Mouse (Mus musculus) erythroblast, adult 5-6 weeks (primary cell): ENCODE measurements around the gene Slc16a6. TPM values are rescaled to one million over a fixed set of nuclear protein-coding genes. Genes with fewer than 3 reads are reported as not detected.

Experiments
- ATAC-seq: replicated peaks from 2 replicates; pipeline ENCODE4 v1.8.0; 2016; ENCODE audit warnings: moderate number of reproducible peaks, mild to moderate bottlenecking, moderate TSS enrichment, inconsistent platforms; ENCODE audit not compliant: poor library complexity, low FRiP score, severe bottlenecking
- total RNA-seq, 2 experiments: library from RNA; stranded (forward) in 1 of 2; stranded (reverse) in 1 of 2; fragments of 150-400 nt in 1 of 2; fragments of 200-764, 138-1000 nt in 1 of 2; gene quantifications; 2 replicates each; pipeline versions ENCODE4 v1.2.3 to v1.2.4; 2015 to 2017; ENCODE audit warnings: low replicate concordance in 2 of 2

Slc16a6 gene
- total RNA-seq, 2 experiments from 2014 or later = 65.1 to 98.4 TPM

GRCm38 (mm10) chr11:109420567-109420962 lies 52.8 kb downstream of the Slc16a6 start:
- no peak for ATAC-seq

GRCm38 (mm10) chr11:109419961-109420566 lies 53.3 kb downstream of the Slc16a6 start:
- ATAC-seq = no peak

- ATAC-seq = no peak
Observed at GRCm38 (mm10) chr11:109419461-109419860, 53.9 kb downstream of the Slc16a6 start.

GRCm38 (mm10) chr11:109417472-109418040 lies 55.8 kb downstream of the Slc16a6 start:
- no peak for ATAC-seq

GRCm38 (mm10) chr11:109416709-109417420 lies 56.5 kb downstream of the Slc16a6 start:
- no peak for ATAC-seq

- ATAC-seq = no peak
Observed at GRCm38 (mm10) chr11:109414802-109415201, 58.6 kb downstream of the Slc16a6 start.

GRCm38 (mm10) chr11:109413617-109414016 lies 59.8 kb downstream of the Slc16a6 start, which contains the start of gene 9930022D16Rik:
Gene 9930022D16Rik, plus strand, starts transcription at chr11:109413917.
- ATAC-seq = no peak

GRCm38 (mm10) chr11:109410197-109410980 lies 63.0 kb downstream of the Slc16a6 start:
- no peak for ATAC-seq

GRCm38 (mm10) chr11:109406431-109406830 lies 67.0 kb downstream of the Slc16a6 start:
- no peak for ATAC-seq

Other genes starting within 250 kb of the Slc16a6 start
- gene Rgs9, start 175.5 kb downstream of the Slc16a6 start, total RNA-seq (2015; ENCODE audit: low replicate concordance) = 2.1 TPM in 1 of 2 replicates, not detected in the other
- gene Rgs9, start 175.5 kb downstream of the Slc16a6 start, total RNA-seq (2017; ENCODE audit: low replicate concordance) = not detected in 2 replicates
- gene Gna13, start 110.8 kb downstream of the Slc16a6 start, total RNA-seq (2015; ENCODE audit: low replicate concordance) = 23.4 and 30.0 TPM in 2 replicates
- gene Gna13, start 110.8 kb downstream of the Slc16a6 start, total RNA-seq (2017; ENCODE audit: low replicate concordance) = 23.4 TPM in 2 replicates
- not detected in 2 replicates for gene 9930022D16Rik, start 59.7 kb downstream of the Slc16a6 start, total RNA-seq (2015; ENCODE audit: low replicate concordance)
- not detected in 2 replicates for gene 9930022D16Rik, start 59.7 kb downstream of the Slc16a6 start, total RNA-seq (2017; ENCODE audit: low replicate concordance)
- 16.9 and 38.6 TPM in 2 replicates for gene Amz2, start 47.7 kb downstream of the Slc16a6 start, total RNA-seq (2015; ENCODE audit: low replicate concordance)
- gene Amz2, start 47.7 kb downstream of the Slc16a6 start, total RNA-seq (2017; ENCODE audit: low replicate concordance) = 12.9 and 20.4 TPM in 2 replicates
- 2.3 and 3.1 TPM in 2 replicates for gene Arsg, start 224 bp downstream of the Slc16a6 start, total RNA-seq (2015; ENCODE audit: low replicate concordance)
- gene Arsg, start 224 bp downstream of the Slc16a6 start, total RNA-seq (2017; ENCODE audit: low replicate concordance) = 1.7 and 7.7 TPM in 2 replicates
- gene Wipi1, start 138.4 kb upstream of the Slc16a6 start, total RNA-seq (2015; ENCODE audit: low replicate concordance) = 20.1 and 24.0 TPM in 2 replicates
- gene Wipi1, start 138.4 kb upstream of the Slc16a6 start, total RNA-seq (2017; ENCODE audit: low replicate concordance) = 21.0 and 25.6 TPM in 2 replicates
- 30.0 and 33.6 TPM in 2 replicates for gene Prkar1a, start 175.8 kb upstream of the Slc16a6 start, total RNA-seq (2015; ENCODE audit: low replicate concordance)
- gene Prkar1a, start 175.8 kb upstream of the Slc16a6 start, total RNA-seq (2017; ENCODE audit: low replicate concordance) = 20.4 and 23.6 TPM in 2 replicates
- not detected in 2 replicates for gene Fam20a, start 248.7 kb upstream of the Slc16a6 start, total RNA-seq (2015; ENCODE audit: low replicate concordance)
- not detected in 2 replicates for gene Fam20a, start 248.7 kb upstream of the Slc16a6 start, total RNA-seq (2017; ENCODE audit: low replicate concordance)